Mouse (Mus musculus): ENCODE results near the gene Lancl1. TPM values are rescaled to one million over a fixed set of nuclear protein-coding genes. Genes with fewer than 3 reads are reported as not detected.

The Lancl1 gene
- total RNA-seq (2021), result 10 to 100 TPM; 64.4 to 65.7 TPM
- long read RNA-seq, experiment 1, full-length matches to known transcripts, result 16 of 31 reads
- long read RNA-seq, experiment 1, partial matches to known transcripts, result 3 of 31 reads
- long read RNA-seq, experiment 1, other reads (novel, unspliced or antisense), result 12 of 31 reads
- long read RNA-seq, experiment 2, full-length matches to known transcripts, result 27 of 64 reads
- long read RNA-seq, experiment 2, partial matches to known transcripts, result 17 of 64 reads
- long read RNA-seq, experiment 2, other reads (novel, unspliced or antisense), result 20 of 64 reads

DNA sequence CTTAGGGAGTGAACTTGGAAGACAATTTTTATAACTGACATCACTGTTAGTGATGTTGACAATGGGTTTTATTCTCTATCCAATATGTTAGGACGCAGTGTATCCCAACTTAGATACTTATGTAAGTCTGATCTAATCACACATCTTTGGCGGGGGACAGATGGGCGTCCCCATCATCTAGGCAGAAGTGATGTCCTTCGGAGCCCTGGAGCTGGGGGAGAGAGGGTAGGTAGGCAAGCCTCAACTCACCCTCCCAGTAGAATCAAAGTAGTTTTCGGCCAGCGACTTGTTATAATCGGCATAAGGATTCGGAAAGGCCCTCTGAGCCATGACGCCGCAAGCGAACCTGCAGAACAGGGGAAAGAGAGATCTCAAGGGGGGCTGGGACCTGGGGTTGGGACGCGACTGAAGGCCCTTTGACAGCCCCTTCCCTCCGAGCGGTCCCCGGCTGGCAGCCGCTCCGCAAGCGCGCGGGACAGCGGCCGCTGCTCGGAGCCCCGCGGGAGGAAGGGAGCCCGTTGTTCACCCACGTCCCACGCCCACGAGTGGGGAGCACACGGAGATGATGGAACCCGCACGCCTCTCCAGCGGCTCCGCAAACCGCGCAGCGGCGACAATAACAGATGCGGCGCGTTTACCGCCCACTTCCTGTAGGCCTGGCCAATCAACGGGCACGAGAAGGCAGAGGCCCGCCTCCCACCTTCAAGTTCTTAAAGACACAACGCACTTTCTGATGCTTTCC lies at the start of gene Lancl1:
Lancl1 (minus strand) TSS at position 627 of the 742 bp plus-strand sequence.
- peak; percentile 61 to 74 for DNase-seq (ENCODE audit: low spot score in 2 of 2)

DNA sequence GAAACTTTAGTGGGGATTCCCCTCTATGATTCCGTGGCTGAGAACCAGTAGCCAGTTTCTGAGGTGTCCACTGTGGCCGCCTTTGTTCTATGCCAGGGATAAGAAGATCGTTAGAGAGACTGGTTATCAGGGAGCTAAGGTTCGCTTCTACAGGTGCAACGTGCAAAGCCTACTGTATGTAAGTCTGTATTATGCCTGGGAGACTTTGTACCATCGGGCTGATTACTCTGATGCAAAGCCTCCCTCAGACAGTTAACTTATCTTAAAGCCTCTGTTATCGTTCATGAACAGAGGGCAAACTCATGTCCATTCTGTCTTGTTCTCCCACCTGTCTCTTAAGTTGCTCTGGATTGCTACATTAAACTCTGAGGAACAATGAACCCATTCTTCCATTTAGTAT lies 40.5 kb upstream of the Lancl1 start:
- no peak for DNase-seq (ENCODE audit: low spot score in 2 of 2)

- no peak for DNase-seq (ENCODE audit: low spot score in 2 of 2)
Measured at GRCm38 (mm10) chr1:67078666-67079065, 40.0 kb upstream of the Lancl1 start.

DNA sequence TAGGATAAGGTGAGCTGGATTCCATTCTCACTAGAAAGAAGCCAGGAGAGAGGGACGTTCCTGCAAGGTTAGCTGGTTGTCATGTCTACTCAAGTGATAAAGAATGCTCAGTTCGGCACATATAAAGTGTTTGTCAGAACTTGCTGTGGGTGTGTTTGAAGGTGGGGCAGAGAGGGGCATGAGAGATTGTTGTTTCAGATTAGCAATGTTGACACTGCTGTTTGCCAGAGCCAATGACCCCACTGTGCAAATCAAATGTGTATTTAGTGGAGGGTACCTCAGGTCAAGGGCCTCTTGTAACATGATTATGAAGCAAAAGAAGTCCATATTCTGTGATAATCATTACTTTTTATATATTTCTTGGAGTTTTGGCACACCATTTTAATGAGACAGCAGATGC lies 39.1 kb upstream of the Lancl1 start:
- no peak for DNase-seq (ENCODE audit: low spot score in 2 of 2)

DNA sequence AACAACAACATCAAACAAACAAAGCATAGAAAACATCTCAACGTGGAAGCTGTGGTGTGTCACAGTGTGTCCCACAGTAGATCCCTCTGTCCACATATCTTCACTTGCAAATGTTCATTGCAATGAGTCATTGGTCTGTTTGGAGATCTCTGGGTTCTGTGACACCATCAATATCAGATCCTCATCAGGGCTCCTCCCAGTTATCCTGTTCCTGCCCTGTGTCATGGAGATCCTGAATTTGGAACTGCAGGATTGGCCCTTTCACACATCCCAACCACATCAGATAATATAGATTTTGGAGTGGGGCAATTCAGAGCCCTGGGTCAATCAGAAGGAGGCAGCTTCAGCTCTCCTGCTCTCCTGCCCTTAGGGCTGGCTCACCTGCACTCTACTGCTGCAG lies 28.9 kb upstream of the Lancl1 start:
- DNase-seq (ENCODE audit: low spot score in 2 of 2), result no peak

DNA sequence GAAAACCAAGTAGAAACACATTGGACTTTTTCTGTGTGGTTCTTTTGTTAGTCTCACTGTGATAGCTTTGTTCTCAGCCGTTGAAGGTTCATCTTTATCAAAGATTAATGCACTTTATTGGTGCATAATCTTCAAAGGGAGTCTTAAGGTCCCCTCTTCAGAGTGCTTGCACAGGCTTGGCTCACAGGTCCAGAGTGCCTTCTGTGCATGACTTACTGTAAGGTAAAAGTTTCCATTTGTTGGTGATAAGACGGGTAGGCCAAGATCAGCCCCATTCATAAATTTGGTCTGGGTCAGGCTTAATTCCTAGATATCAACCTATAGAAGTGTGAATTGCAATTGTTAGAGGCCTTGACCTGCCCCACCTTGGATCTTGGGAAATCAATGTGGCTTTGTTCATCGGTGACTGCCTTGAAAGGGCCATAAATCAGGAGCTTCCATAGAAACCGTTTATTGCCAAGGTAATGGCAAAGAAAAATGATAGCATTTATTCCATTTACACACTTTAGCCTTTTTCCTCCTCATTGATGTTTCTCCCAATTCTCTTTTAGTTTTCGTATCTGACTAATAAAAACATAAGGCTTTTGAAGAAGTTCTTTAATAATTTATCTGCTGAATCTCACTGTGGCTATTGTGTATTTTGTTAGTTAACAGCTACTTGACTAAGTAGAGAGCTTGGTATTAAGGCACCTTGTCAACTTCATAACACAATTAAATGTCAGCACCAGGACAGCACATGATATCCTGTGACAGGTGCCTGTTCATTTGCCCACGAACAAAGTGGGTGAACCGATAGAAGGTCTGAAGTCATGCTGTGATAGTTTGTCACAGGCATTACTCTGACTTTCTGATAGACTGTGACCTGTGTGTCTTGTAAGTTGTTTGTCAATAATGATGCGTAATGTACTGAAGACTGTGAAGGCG lies 26.9 kb upstream of the Lancl1 start:
- no peak for DNase-seq (ENCODE audit: low spot score in 2 of 2)

GRCm38 (mm10) chr1:67061456-67062085 lies 22.9 kb upstream of the Lancl1 start:
- DNase-seq (ENCODE audit: low spot score in 2 of 2), result peak; percentile 12 to 37

DNA sequence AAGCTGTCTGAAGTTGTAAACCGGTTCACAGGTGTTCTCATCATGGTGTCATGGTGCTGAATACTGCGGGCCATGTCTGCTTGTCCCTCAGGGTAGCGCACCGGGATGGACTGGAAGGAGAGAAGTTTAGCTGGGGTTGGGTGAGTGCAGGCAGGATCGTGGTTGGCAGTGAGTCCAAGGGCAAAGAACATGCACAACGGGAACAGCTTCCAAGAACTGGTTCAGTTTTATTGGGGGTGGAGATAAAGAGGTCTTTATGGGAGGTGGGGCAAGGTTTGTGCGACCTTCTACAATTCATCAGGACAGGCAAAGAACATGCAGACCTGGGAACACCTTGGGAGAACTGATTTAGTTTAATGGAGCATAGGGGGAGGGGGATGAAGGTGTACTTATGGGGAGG lies 17.1 kb upstream of the Lancl1 start:
- no peak for DNase-seq (ENCODE audit: low spot score in 2 of 2)

DNA sequence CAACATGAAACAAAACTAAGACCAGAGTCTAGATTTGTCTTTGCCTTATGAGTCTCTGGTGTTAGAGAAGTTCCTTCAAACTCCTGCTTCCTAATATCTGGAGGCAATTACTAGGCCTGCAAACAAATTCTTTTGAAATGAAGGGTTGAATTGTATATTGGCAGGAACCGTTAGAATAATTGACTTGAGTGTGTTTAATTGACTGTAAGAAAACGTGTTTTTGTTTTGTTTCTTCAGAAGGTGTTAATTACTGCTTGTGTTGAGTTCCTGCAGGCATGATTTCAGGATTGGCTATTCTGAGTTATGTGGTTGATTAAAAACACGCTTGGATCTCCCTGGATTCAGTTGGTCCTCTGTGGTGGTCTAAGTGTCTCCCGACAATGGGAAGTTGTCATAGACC lies 14.0 kb upstream of the Lancl1 start:
- DNase-seq (ENCODE audit: low spot score in 2 of 2), result no peak

- no peak for DNase-seq (ENCODE audit: low spot score in 2 of 2)
Measured at GRCm38 (mm10) chr1:67049600-67049999, 10.9 kb upstream of the Lancl1 start.

GRCm38 (mm10) chr1:67048696-67049095 lies 10.0 kb upstream of the Lancl1 start:
- no peak for DNase-seq (ENCODE audit: low spot score in 2 of 2)

- DNase-seq (ENCODE audit: low spot score in 2 of 2), result no peak
Measured at GRCm38 (mm10) chr1:67045100-67045499, 6.4 kb upstream of the Lancl1 start.

GRCm38 (mm10) chr1:67042583-67042982 lies 3.9 kb upstream of the Lancl1 start:
- DNase-seq (ENCODE audit: low spot score in 2 of 2), result no peak

GRCm38 (mm10) chr1:67039083-67039482 lies 411 bp upstream of the Lancl1 start:
- DNase-seq (ENCODE audit: low spot score in 2 of 2), result no peak

DNA sequence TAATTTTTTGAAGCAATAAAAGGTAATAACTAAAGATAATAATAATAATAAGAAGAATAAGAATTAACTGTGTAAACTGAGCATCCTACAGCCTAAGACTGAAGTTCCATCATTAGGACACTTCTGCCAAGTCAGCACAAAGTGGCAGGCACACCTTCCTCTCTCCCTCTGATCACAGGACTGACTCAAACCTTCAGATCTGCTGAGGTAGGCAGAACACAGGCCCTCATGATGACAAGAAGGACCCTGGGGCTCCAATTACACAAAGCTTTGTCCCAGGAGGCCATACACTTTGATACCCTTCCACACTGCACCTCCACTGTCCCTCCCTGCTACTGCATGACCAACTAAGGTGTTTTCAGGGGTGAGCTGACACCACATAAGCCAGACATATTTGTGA lies 1.5 kb downstream of the Lancl1 start:
- DNase-seq (ENCODE audit: low spot score in 2 of 2), result no peak

DNA sequence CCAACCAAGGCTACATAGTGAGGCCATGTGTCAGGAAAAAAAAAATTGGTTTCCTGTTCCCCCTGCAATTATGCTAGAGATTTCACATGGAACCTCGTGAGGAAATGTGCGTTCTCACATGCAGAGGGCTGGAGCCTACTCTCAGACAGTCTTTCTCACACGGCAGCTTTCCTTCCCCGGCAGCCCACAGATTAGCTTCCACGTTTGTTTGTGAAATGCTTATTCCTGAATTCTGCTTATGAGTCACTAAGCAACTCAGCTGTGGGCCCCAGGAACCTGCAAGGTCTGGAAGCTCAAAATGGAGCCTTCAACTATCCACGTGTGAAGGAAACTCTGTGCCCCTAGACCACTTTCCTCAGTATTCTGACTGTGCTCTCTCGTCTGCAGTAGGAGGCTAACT lies 5.4 kb downstream of the Lancl1 start:
- no peak for DNase-seq (ENCODE audit: low spot score in 2 of 2)

DNA sequence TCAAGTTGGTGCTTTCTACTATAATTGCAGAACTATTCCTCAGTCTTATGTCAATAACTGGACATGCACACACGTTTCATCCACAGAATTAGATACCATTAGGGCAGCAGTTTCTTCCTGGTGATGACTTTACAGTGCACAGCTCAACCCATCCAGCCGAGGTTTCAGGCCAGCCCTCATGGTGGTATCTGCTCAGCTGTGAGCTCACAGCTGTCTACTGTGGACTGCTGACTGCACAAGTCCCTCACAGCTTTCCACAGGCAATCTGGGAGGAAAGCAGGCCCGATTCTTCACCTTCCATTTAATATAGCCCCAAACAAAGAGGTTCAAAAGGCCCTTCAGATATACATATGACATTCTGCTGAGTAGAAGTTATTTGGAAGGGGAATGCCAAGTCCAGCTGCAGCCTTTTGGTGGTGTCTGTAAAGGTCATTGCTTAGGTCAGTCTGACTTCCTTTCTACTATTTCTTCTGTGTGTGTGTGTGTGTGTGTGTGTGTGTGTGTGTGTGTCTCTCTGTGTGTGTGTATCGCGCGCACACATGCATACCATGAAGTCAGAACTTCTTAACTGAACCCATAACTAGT lies 11.7 kb downstream of the Lancl1 start:
- DNase-seq (ENCODE audit: low spot score in 2 of 2), result no peak

- DNase-seq (ENCODE audit: low spot score in 2 of 2), result no peak
Measured at GRCm38 (mm10) chr1:67026142-67026541, 12.5 kb downstream of the Lancl1 start.

GRCm38 (mm10) chr1:67022767-67023166 lies 15.9 kb downstream of the Lancl1 start:
- DNase-seq (ENCODE audit: low spot score in 2 of 2), result no peak

- no peak for DNase-seq (ENCODE audit: low spot score in 2 of 2)
Measured at GRCm38 (mm10) chr1:67022051-67022450, 16.6 kb downstream of the Lancl1 start.

DNA sequence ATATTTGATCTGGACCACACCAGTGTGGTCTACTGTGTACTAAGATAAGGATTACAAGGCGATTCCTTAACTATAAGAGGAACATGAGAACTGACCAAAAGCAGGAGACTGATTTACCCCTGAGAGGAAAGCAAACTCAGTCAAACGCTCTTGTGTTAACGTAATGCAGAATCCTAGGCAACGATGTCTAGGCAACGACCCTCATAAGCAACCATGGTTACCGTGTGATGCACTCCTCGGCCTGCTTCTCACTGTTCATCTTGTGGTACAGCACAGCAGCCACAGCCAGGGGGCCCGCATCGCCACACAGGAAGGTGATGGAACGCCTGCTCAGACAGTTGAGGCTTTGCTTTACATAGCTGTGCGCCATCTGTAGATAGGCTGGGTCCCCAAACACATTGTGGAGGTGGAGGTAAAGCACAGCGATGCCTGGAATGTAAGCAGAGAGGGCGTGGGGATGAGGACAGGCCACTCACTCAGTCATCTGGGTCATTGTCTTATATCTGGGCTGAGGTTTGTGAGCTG lies 18.0 kb downstream of the Lancl1 start:
- no peak for DNase-seq (ENCODE audit: low spot score in 2 of 2)
